Mouse (Mus musculus): ENCODE measurements around the gene Specc1l.
"Not testable (repeated sequence)": the region's sequence is repeated elsewhere in the genome, so short reads cannot be mapped to it uniquely, and the experiment has no call there.

DNA sequence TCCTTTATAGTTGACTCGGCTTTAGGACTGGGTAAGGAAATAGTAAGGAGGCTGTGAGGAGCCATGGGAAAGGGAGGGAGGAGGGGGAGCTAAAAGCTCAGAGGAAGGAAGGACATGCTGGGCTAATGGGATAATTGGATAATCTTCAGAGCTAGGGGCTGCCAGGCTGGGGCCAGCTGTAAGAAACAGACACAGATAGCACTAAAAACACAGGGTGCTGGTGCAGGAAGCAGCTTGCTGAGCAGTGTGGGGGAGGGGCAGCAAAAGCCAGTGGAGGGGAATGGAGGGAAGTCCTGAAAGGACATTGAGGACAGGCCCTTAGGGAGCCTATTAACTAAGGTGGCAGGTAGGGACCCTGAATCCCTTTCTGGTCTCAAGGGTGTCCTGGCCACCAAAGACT is 132.7 kb downstream of the Specc1l start:
- TF ChIP-seq CTCF, POLR2A (IDR thresholded peaks at IDR 0.05; ENCODE audit: extremely low read depth, insufficient read depth, low read length): not testable (repeated sequence)

All from cortical plate, adult 2 months (tissue).